Mouse (Mus musculus) forelimb bud, embryonic 11.5 days (tissue): ENCODE measurements around the gene BC030499.
A peak's percentile ranks its signal among the peaks of the same experiment; 100 is the strongest.
"Not testable (repeated sequence)": the region's sequence is repeated elsewhere in the genome, so short reads cannot be mapped to it uniquely, and the experiment has no call there.

ENCODE experiments used
- DNase-seq: peaks from one replicate; pipeline ENCODE4 v3.0.0-alpha.2; 2012; ENCODE audit warnings: low read depth, low spot score

The BC030499 gene

DNA sequence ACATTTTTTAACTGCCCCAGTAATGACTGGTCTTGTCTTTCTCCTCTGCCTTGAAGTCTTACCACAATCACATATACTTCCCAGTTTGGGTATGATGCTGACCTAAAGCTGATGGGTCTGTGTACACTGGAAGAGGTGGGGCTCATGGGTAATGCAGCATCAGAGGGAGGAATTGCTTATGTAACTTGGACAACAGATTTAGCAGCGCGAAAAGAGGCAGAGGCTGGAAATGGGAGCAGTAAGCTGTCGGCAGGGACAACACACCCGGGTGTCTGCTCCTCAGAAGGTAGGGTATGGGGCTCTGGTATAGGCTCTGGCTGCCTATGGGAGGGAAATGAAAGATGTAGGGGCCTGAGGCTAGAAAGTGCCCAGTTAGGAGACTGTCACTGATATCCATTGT is at the start of gene BC030499:
Gene BC030499, plus strand, starts transcription at position 188 of the 400 bp plus-strand sequence.
- no peak for DNase-seq

DNA sequence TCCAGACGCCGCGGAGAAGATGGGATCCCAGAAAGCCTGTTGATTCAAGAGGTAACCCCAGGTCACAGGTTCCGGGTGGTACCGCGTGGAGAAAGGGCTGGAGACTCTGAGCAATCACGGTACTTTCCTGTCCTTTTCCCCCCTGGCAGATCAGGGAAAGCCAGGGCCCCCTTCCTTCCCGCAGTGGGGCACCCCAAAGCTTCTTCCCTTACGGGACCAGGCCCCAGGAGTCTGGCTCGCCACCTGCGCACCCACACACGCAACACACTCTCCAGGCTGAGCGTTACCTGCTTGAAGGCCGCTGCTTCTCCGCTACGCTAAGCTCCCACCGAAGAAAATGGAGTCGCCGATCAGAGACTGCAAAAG is 45.4 kb upstream of the BC030499 start:
- no peak for DNase-seq

DNA sequence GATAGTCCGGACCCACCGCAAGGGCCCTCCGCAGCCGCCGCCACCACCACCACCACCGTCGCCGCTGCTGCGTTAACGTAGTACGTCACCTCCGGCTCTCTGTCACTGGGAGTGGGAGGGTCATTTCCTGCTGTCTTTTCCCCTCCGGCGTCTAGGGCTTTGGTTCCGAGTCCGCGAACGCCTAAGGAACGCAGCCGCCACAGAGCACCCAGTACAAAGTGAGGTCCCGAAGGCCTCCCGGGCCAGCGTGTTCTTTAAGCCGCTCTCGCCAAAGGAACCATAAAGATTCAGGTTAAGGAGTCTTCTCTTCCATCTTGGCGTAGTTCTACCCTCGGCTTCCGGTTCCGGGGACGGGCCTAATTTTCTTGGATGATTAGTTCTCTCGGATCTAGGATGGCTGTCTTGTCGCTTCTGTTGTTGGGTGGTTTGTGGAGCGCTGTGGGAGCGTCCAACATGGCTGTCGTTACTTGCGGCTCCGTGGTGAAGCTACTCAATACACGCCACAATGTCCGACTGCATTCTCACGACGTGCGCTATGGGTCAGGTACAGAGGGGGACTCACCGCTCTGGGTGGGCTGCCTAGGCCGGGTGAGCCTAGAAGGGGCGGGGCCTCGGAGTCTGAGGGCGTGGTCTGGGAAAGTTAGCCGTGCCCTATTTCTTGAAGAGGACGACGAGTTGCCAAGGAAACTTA is 44.9 kb upstream of the BC030499 start, which contains the start of the genes Sdf2 and Supt6:
Gene Sdf2, plus strand, starts transcription at position 120 of the 691 bp plus-strand sequence.
Gene Supt6, minus strand, starts transcription at position 361 of the 691 bp plus-strand sequence.
- DNase-seq = peak; percentile 84

DNA sequence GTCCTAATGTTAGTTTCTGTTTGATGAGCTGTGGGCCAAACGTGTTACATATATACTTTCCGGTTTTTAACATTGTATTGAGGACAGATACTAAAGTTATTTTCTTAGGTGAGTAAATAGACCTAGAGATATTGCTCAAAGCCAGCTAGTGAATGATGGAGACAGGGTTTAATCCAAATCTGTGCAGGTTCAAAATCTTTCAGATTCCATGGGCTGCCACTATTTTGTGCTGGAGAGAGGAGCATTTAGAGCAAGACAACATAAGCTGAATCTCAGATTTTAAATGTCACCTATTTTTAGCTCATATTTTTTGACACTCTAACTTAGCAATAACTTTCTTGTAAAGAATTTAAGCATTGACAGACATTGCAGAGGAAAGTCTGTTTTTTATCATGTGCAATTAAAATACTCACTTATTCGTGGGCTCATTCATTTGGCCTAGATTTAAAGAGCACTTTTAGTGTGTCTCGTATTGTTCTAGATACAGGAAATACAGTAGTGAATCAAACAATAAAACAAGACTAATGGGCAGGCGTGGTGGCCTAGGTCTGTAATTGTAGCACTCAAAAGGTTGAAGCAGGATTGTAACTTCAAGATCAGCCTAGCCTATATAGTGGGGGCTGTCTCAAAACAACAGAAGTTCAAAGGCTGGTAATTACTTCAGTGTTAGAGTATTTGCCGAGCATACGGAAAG is 44.2 kb upstream of the BC030499 start:
- no peak for DNase-seq

DNA sequence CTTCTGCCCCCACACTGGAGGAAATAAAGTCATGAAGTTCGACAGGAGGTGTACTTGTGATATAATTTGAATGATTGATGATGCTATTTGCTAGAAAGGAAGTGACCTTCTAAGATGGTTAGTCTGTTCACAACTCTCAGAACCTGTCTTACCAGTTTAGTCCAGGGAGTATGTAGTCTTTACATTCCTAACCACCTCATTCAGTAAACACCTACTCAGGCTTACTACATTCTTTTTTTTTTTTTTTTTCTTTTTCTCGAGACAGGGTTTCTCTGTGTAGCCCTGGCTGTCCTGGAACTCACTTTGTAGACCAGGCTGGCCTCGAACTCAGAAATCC is 43.7 kb upstream of the BC030499 start:
- peak; percentile 20 for DNase-seq

- DNase-seq = no peak
Measured at GRCm38 (mm10) chr11:78247727-78248140, 42.9 kb upstream of the BC030499 start.

GRCm38 (mm10) chr11:78256618-78257017 is 34.0 kb upstream of the BC030499 start:
- no peak for DNase-seq

DNA sequence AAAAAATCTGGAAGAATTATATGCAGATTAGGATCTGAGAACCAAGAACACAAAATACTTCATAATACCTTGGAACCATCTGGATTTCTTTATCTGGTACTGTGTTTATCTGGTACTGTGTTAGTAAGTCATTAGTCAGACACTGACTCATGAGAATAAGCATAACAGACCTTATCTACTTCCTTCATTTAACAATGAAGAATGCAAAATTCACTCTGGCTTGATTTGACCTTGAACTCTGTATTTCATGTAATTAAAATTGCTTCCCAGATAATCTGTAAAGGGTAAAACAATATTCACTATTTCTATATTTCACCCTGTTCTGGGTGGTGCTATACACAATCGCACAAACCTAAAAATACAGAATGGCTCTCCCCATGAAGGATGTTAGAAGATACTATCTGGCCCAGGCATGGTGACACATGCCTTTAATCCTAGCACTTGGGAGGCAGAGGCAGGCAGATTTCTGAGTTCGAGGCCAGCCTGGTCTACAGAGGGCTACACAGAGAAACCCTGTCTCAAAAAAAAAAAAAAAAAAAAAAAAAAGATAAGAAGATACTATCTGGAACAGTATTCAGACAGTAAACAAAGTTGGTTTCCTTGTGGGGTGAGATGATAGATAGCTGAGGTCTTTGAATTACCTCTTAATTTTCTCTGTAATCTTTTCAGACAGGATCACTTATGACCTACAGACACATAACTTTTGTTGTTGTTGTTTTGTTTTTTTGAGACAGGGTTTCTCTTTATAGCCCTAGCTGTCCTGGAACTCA is 30.0 kb upstream of the BC030499 start:
- DNase-seq = no peak

DNA sequence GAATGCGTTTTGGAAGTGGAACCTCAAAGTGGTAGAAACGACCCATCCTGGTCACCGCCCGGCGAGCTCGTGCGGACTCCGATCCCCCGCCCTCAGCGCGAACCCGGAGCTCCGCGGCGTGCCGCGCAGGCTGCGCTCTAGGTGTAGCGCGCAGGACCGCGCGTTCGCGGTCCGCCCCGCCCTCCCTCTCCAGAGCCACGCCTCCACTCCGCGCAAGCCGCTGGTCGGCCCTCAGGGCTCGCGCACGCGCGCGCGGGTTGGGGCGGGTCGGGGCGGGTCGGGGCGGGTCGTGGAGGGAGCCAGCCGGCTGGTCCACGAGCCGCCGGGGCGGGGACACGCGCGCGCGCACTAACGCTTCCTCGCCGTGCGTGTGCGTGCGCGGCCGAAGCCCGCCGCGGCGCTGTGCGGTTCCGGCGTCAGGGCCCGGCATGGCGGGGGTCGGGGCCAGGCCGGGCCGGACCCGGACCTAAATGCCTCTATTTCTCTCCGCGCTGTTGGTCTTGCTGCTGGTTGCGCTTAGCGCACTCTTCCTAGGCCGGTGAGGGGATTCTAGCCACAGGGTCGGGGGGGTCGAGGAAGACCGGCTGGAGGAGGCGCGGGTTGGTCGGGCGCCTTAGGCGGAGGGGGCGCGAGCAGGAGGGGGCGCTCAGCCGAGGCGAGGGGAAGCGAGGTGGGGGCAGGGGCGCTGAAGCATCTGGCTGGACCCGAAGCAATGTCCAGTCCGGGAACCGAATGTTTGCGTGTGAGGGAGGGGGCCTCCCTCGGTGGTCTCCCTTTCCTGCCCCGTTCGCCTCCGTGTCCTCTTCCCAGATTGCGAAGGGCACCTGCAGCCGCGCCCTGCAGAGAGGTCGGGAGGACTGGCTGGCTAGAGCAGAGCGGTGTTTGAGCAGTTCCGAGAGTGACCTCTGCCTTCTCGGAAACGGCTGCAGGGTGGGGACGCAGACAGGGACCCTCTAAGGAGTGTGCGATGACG is 29.0 kb upstream of the BC030499 start, which contains the start of gene 2610507B11Rik:
Gene 2610507B11Rik, plus strand, starts transcription at position 373 of the 973 bp plus-strand sequence.
- peak; percentile 97 for DNase-seq

DNA sequence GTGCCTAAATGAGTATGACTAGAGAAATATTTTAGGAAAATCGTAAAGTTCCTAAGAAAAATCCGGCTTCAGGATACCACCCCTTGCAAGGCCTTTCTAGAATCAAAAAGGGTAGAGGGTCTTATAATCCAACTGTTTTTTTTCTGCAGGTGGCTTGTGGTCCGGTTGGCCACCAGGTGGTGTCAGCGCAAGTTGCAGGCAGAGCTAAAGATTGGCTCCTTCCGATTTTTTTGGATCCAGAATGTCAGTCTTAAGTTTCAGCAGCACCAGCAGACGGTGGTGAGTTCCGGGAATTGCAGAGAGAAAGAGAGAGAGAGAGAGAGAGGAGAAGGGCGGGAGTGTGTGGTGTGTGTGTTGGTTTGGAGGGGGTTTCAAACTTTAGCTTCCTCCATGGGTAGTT is 28.1 kb upstream of the BC030499 start:
- peak; percentile 81 for DNase-seq

GRCm38 (mm10) chr11:78265571-78265970 is 25.1 kb upstream of the BC030499 start:
- DNase-seq = no peak

GRCm38 (mm10) chr11:78271986-78272385 is 18.7 kb upstream of the BC030499 start:
- DNase-seq = no peak

GRCm38 (mm10) chr11:78275596-78275995 is 15.0 kb upstream of the BC030499 start:
- no peak for DNase-seq

DNA sequence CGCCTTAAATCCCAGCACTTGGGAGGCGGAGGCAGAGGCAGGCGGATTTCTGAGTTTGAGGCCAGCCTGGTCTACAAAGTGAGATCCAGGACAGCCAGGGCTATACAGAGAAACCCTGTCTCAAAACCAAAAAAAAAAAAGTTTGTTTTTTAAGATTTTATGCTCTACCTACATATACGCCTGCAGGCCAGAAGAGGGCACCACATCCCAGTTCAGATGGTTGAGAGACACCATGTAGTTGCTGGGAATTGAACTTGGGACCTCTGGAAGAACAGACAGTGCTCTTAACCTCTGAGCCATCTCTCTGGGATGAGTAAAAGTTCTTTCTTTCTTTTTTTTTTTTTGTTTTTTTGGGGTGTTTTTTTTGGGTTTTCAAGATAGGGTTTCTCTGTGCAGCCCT is 14.5 kb upstream of the BC030499 start:
- not testable (repeated sequence) for DNase-seq

- no peak for DNase-seq
Measured at GRCm38 (mm10) chr11:78278853-78279252, 11.8 kb upstream of the BC030499 start.

DNA sequence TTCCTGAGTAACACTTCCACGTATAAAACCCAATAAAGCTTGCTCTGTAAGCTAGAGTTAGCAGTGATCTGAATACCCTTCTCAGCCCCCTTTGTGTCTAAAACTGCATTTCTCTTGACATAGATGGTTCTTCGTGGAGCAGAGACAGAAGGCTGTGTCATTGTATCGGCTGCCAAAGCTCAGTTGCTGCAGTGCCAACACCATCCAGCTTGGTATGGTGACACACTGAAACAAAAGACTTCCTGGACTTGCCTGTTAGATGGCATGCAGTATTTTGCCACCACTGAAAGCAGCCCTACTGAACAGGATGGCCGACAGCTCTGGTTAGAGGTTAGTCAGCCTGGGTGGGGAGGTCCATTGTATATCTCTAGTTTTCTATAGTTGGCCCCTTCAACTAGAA is 11.1 kb upstream of the BC030499 start:
- no peak for DNase-seq

GRCm38 (mm10) chr11:78289146-78289763 is 1.4 kb upstream of the BC030499 start:
- no peak for DNase-seq

DNA sequence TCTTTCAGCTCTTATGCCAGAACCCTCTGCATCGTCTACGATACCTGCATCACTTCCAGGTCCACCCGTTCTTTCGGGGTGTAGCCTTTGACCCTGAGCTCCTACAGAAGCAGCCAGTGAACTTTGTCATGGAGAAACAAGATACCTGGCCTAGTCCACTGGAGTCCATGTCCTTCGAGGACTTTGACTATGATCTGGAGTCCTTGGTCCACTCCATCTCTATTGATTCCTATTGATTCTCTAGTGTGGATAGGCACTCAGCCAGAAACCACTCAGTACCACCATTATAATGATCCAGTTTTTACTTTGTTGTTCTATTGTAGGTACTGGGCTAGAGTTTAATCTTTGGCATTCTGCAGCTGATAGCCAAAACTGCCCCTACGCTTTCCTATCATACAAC is 3.9 kb downstream of the BC030499 start:
- DNase-seq = no peak

- DNase-seq = no peak
Measured at GRCm38 (mm10) chr11:78300917-78301316, 10.3 kb downstream of the BC030499 start.

DNA sequence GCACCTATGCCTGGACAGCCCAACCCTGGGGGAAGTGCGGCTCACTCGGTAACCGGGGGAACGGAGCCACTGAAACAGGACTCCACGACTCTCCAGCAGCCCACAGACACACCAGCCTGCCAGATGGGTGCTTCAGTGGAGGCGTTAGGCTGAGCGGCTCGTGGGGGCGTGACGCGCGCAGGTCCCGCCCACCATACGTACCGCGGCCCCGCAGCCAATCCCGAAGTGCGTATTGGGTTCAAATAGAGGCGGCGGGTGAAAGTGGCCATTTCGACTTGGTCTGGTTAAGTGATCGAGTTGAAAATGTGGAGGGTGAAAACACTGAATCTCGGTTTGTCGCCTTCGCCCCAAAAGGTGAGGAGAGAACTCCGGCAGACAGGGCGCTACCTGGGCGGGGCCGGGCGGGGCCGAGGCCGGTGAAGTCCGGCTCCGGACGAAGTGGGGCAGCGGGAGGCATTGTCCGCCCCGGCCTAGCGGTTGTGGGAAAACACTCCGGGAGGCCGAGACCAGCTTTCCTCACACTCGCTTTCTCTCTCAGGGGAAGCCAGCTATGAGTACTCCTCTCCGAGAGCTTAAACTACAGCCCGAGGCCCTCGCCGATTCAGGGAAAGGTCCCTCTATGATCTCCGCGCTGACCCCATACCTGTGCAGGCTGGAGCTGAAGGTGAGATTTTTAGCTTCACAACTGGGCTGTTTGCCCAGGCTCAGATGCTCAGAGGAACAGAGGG is 10.9 kb downstream of the BC030499 start, which contains the start of gene Spag5:
Gene Spag5, plus strand, starts transcription at position 173 of the 728 bp plus-strand sequence.
- DNase-seq = peak; percentile 85
